In the genomic region with DNA sequence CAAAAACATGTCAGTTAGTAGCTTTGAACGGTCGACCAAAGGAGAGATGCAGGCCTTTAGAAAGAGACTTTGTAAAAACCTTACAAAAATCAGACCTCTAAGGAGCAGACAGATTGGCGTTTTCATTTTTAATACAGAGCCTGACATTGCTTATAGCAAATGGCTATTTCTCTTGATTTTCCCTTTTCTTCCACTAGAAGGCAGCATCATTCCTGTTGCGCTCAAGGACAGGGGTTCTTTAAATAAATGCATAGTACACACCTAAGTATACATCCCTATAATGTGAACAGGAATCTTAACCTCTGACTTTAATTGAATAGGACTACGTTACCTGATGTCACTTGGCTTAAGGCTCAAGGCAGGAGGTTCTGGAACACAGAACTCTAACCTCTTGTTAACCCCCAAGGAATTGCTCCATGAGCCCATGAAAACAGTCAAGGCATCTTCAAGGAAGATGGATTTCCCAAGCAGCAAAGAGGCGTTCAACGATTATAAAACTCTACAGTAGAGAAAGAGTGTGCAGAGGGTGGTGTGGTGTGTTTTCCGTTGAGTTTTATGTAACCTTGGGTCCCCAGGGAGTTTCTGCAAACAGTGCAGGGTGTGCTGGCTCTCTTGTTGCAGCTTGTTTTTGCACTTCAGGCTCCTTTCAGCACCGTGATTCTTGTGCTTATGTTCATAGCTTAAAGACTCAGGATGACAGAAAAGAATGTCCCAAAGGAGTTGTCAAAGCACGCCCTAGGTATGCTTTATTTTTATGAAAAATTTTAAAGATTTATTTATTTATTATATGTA, we compare ENCODE assay signal across 9 mouse cellular contexts.
DNase-seq lines count a peak whose midpoint lies in the region; ATAC-seq and TF ChIP-seq lines count a peak whose summit lies in the region.
"Had no signal": no experiment of that assay in that cellular context is flagged by ENCODE, and none has a peak within 500 bp of the region (broad histone marks: within the 10 kb centered on the region; RNA-seq: fewer than 3 reads in every experiment).

No protein-coding gene starts in this region.

- H3K9ac ChIP-seq in lung, postnatal 0 days (replicated peaks; ENCODE audit: low read depth): no peak overlapping the region
- no peak overlapping the region for H3K9ac ChIP-seq in forebrain, embryonic 15.5 days (replicated peaks)

- 0 out of 2 replicates have a peak, but pooled peaks have one; percentile 11 for TF ChIP-seq EP300 in lung, postnatal 0 days (IDR thresholded peaks at IDR 0.05)

- ATAC-seq in lung, postnatal 0 days: no peak
- no peak for ATAC-seq in forebrain, embryonic 15.5 days (replicated peaks)

- no peaks in the 10 kb centered on the region for H3K27me3 ChIP-seq in lung, postnatal 0 days (replicated peaks; ENCODE audit: insufficient read depth, low read length)
- no peaks in the 10 kb centered on the region for H3K27me3 ChIP-seq in forebrain, embryonic 15.5 days

- DNase-seq in heart, adult 11 months: peak; percentile 97
- DNase-seq in heart, postnatal 36 days: no peak
- peak; percentile 49 for DNase-seq in lung, postnatal 0 days (ENCODE audit: low spot score)
- no peak for DNase-seq in lung, postnatal 4 days
- DNase-seq in ZHBTc4 (ENCODE audit: low read depth, low spot score): peak; percentile 39
- peak; percentile 23 for DNase-seq in retina, postnatal 1 day
- DNase-seq in cerebellum, adult 11-12 months: no peak
- DNase-seq: heart, postnatal 10 days had no signal

- WGBS in lung, postnatal 0 days: 58% methylated on average over 10 of the region's 10 CpGs
- WGBS in forebrain, embryonic 15.5 days: 73% methylated on average over 10 of the region's 10 CpGs

- intact Hi-C loops in heart, postnatal 36 days (cut with DNase I): loop anchor here (1.0 to 2.0 kb wide), 2 partner anchors 42 to 104 kb away; no protein-coding TSS in a partner anchor

- no peaks in the 10 kb centered on the region for H3K9me3 ChIP-seq in lung, postnatal 0 days (ENCODE audit: low read length)
- no peaks in the 10 kb centered on the region for H3K9me3 ChIP-seq in forebrain, embryonic 15.5 days

- H3K4me3 ChIP-seq in lung, postnatal 0 days (ENCODE audit: low read depth, low read length): no peak overlapping the region
- no peak overlapping the region for H3K4me3 ChIP-seq in forebrain, embryonic 15.5 days

- TF ChIP-seq CTCF in lung, postnatal 0 days (IDR thresholded peaks at IDR 0.05): peak; percentile 80

- no peak overlapping the region for H3K27ac ChIP-seq in lung, postnatal 0 days (ENCODE audit: low read length)
- H3K27ac ChIP-seq in forebrain, embryonic 15.5 days (replicated peaks): no peak overlapping the region

- H3K36me3 ChIP-seq in lung, postnatal 0 days (ENCODE audit: insufficient read depth, low read length): no peaks in the 10 kb centered on the region
- no peaks in the 10 kb centered on the region for H3K36me3 ChIP-seq in forebrain, embryonic 15.5 days

- H3K4me1 ChIP-seq in lung, postnatal 0 days (ENCODE audit: insufficient read depth, low read depth, low read length): peaks cover 2% of the 10 kb centered on the region
- H3K4me1 ChIP-seq in forebrain, embryonic 15.5 days: no peaks in the 10 kb centered on the region

- no peak overlapping the region for H3K4me2 ChIP-seq in lung, postnatal 0 days (replicated peaks; ENCODE audit: low read depth, low read length)
- no peak overlapping the region for H3K4me2 ChIP-seq in forebrain, embryonic 15.5 days (replicated peaks)

Comparison
In these comparisons a context has a peak if more than half of its experiments do, and no peak if none do; other contexts are left out.
1. DNase-seq: peak in heart, adult 11 months (single experiment), lung, postnatal 0 days (single experiment), ZHBTc4 (single experiment) and retina, postnatal 1 day (single experiment); none in heart, postnatal 36 days (0 of 2), lung, postnatal 4 days (0 of 2) and cerebellum, adult 11-12 months (single experiment).